Mouse (Mus musculus) 416B (cell line): ENCODE data around the gene Hivep2.

Source experiments
- DNase-seq: peaks from one replicate; pipeline ENCODE4 v3.0.0; 2011; ENCODE audit warnings: low read depth

Gene Hivep2

DNA sequence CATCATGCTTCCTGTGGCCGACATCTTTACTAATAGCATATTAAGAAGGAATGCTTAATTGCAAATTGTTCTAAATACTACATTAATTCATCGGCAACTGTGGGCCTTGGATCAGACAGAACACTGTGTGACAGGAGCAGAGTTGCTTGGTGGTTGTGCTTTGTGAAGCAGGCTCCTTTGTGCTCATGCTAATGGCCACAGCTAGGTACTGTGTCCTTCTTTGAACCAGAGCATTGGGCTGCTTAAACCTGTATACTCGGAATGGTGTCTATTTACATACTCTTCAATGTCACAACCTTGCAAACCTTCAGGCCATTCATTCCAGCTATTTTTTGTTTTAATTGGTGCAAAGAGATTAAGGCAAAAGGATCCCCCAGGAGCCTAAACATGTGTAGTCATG lies 115.9 kb downstream of the Hivep2 start:
- no peak for DNase-seq

GRCm38 (mm10) chr10:14082275-14082674 lies 116.4 kb downstream of the Hivep2 start:
- no peak for DNase-seq

GRCm38 (mm10) chr10:14085241-14085659 lies 119.4 kb downstream of the Hivep2 start:
- DNase-seq: peak; percentile 67

- DNase-seq: peak; percentile 79
These were observed 120.1 kb downstream of the Hivep2 start for GRCm38 (mm10) chr10:14085882-14086515.

- DNase-seq: peak; percentile 13
These were observed 121.4 kb downstream of the Hivep2 start for GRCm38 (mm10) chr10:14087316-14087715.

DNA sequence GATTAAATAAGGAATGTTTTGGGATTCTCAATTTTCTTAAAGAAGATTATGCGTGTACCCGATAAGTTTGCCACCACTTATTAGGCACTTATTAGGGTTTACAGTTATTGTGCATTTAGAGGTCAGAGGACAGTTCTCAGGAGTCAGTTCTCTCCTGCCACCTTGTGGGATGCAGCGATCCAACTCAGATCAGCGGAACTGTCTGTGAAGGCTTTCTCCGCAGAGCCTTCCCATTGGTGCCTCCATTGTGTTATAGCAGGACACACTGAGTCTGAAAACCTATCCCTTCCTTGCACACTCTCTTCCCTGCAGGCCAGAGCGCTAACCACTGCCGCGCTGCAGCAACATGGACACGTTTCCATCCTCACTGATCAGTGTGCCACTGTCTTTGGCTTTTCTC lies 123.6 kb downstream of the Hivep2 start:
- peak; percentile 38 for DNase-seq

DNA sequence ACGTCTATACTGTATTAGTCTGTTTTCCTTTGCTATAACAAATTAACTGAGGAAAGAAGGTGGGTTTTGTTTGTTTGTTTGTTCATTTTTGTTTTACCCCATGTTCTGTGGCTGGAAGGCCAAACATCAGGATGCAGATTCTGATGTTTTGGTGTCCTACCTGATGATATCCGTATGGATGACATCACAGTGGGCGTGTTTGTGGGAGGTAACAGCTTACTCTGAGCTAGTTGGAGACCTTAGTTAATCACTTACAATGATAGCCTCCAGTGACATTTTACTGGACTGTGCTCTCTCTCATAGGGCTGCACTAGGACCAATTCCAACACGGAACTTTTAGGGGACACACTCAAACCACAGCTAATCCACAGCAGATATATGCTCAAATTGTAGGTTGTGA lies 128.2 kb downstream of the Hivep2 start:
- DNase-seq: no peak

DNA sequence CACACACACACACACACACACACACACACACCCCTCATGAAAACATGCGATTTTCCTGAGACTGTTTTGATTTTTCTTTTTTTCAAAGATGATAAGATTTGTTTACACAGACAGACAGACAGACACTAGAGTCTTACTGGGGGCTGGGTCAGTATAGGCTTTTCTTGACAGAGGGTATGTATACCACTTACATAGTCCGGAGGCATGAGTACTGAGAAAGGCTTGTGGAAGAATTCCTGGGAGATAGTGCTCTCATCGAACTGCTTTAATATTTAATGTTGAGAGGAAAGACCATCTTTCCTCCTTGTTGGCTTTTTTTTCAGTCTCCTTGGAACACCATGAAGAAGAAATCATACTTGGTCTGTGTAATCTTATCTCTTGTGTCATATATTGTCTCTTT lies 130.2 kb downstream of the Hivep2 start:
- no peak for DNase-seq

DNA sequence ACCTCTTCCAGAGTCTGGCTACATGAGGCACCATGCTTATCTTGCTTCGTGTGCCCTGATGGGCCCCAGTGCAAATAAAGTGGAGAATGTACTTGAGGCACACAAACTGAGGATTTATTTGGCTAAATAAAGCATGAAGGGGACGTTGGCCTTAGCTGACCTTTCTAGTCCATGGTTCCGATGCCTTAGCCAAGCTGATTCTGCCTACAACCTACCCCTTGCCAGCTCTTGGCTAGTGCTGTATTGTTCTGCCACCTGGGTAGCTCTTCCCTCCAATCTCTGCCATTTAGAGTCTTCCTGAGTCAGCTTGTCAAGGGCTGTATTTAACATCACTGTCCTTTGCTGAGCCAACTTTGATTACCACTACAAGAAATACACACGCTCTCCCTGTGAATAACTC lies 133.3 kb downstream of the Hivep2 start:
- DNase-seq: no peak

DNA sequence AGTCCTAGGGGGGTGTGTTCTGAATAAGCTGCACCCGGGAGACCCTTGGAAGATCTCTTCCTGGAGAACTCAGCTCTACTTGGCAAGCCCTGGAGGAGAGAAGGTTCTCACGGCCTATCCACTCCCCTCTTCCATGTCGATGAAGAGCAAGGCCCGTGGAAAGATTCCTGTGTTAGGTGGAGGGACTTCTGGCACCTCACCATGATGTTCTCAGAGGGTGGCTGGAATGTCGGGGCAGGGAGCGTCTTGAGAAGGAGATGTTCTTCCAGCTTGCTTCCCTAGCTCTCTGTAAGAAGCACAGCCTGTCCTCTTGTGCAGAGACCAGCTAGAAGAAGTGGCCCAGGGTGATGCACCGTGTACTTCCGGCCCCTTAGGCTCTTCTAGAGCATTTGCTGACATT lies 134.2 kb downstream of the Hivep2 start:
- DNase-seq: no peak

- DNase-seq: no peak
These were observed 135.0 kb downstream of the Hivep2 start for GRCm38 (mm10) chr10:14100847-14101246.

- DNase-seq: peak; percentile 25
These were observed 136.1 kb downstream of the Hivep2 start for GRCm38 (mm10) chr10:14101966-14102365.

DNA sequence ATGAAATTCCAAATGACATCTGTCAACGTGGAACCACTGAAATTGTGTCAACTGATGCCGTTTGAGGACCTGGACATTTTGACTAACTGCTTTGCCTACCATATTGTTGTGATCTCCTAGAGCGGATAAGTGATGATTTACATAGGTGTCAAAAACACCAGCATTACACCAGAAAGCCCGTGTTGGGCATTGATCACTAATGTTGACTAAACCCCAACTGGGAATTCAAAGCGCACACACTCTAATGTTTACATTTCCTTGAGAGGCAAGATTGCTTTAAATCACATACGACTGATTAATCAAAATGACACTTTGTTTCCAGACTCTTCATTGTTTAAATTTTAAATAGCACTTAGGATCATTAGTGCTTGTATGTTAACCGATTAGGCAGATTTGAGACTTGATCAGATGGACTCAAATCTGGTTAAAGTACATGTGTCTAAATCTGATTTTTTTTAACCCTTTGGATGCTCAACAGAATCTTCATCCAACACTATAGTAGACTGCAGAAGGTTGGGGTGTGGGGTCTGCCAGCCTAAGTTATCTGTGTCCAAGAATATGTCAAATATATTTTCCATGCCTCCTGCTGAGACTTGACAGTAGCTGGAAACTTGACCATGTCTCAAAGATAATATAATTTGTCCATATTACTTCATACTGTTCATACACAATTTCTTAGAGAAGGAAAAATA lies 142.3 kb downstream of the Hivep2 start:
- no peak for DNase-seq

- DNase-seq: peak; percentile 67
These were observed 150.0 kb downstream of the Hivep2 start for GRCm38 (mm10) chr10:14115846-14116245.

DNA sequence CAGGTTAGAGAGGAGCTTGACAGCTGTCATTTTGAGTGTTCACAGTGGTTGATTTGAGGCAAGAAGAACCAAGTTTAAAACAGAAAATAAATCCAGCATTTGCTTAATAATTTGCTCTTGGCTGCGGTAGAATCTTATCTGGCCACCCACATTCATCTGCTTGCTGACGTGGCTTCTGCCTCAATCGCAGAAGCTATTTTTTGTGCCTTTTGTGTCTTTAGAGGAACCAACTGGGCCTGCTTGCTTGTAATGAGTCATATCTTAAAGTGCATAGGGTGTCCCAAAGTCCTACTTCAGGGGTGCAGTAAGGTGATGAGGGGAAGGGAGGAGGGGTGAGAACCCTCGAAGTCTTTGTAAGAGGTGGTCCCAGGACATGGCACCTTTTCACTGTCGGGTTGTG lies 151.1 kb downstream of the Hivep2 start:
- peak; percentile 18 for DNase-seq

- DNase-seq: no peak
These were observed 153.3 kb downstream of the Hivep2 start for GRCm38 (mm10) chr10:14119201-14119600.

DNA sequence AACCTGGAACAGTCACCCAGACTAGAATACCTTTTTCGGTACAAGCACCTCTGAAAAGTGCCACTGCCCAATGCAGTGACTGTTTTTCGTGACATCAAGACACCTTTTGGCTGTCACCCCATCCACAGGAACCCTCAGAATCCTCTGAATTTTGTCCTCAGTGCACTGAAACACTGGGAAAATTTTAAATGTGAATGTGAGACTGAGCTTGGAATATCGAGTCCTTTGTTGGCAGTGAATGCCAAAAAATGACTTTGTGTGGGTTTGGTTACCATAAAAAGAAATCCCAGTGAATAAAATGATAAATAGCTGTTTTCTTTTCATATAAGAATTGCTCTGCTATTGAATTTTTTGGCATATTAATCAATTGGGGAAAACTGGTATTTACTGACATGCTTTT lies 154.6 kb downstream of the Hivep2 start:
- DNase-seq: no peak

DNA sequence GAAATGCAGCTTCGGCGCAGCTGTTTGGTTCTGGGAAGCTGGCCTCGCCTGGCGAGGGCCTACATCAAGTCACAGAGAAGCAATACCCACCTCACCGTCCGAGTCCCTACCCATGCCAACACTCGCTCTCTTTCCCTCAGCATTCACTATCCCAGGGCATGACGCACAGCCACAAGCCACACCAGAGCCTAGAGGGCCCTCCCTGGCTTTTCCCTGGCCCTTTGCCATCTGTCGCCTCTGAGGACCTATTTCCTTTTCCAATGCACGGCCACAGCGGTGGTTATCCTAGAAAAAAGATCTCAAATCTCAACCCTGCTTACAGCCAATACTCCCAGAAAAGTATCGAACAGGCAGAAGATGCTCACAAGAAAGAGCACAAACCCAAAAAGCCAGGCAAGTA lies 162.0 kb downstream of the Hivep2 start:
- no peak for DNase-seq

GRCm38 (mm10) chr10:14130270-14130669 lies 164.4 kb downstream of the Hivep2 start:
- no peak for DNase-seq

- no peak for DNase-seq
These were observed 165.4 kb downstream of the Hivep2 start for GRCm38 (mm10) chr10:14131307-14131706.

DNA sequence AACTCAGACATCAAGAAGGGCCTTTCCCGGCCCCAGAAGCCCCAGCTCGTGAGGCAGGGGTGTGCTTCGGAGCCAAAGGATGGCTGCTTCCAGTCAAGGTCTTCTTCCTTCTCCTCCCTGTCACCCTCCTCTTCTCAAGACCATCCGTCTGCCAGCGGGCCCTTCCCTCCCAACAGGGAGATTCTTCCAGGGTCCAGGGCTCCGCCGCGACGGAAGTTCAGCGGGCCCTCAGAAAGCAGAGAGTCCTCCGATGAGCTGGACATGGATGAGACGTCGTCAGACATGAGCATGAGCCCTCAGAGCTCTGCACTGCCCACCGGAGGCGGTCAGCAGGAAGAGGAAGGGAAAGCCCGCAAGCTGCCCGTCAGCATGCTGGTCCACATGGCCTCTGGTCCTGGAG lies 166.2 kb downstream of the Hivep2 start:
- no peak for DNase-seq

GRCm38 (mm10) chr10:14132937-14133336 lies 167.1 kb downstream of the Hivep2 start:
- no peak for DNase-seq

GRCm38 (mm10) chr10:14138663-14139062 lies 172.8 kb downstream of the Hivep2 start:
- no peak for DNase-seq

DNA sequence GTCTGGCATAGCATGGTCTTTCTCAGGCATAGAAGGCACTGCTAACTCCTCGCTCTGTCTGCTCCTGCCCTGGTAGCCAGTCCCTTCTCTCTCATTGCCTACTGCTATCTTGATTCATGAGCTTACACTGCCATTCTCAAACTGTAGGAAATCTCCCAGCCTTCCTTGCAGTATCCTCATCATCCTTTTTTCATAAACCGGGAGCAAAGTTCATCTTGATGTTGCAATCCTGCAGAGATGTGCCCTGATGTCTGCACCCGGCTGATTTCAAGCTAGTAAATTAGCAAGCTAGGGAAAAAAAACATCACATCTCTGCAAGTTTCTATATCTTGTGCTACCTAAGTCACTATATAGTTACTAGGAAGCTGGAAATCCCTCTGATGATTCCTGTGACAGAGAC lies 179.0 kb downstream of the Hivep2 start:
- DNase-seq: no peak
